Mouse (Mus musculus) lung, postnatal 4 days (tissue): ENCODE measurements around the gene Pard3.

ENCODE experiments used
- DNase-seq, 2 experiments: peaks; one replicate each; pipeline ENCODE4 v3.0.0; 2021

Gene Pard3

GRCm38 (mm10) chr8:127087434-127087833 is 23.7 kb downstream of the Pard3 start:
- DNase-seq: no peak

GRCm38 (mm10) chr8:127088372-127088771 is 24.7 kb downstream of the Pard3 start:
- DNase-seq: no peak

GRCm38 (mm10) chr8:127089021-127089420 is 25.3 kb downstream of the Pard3 start:
- no peak for DNase-seq

GRCm38 (mm10) chr8:127090435-127090834 is 26.7 kb downstream of the Pard3 start:
- no peak for DNase-seq

GRCm38 (mm10) chr8:127091936-127092335 is 28.2 kb downstream of the Pard3 start:
- DNase-seq: no peak

- peak; percentile 51 to 52 for DNase-seq
These were observed 28.9 kb downstream of the Pard3 start for GRCm38 (mm10) chr8:127092383-127093112.

- DNase-seq: no peak
These were observed 29.4 kb downstream of the Pard3 start for GRCm38 (mm10) chr8:127093113-127093426.

- DNase-seq: no peak
These were observed 32.1 kb downstream of the Pard3 start for GRCm38 (mm10) chr8:127095763-127096162.

- DNase-seq: no peak
These were observed 35.9 kb downstream of the Pard3 start for GRCm38 (mm10) chr8:127099439-127100090.

- DNase-seq: no peak
These were observed 39.6 kb downstream of the Pard3 start for GRCm38 (mm10) chr8:127103256-127103655.

- no peak for DNase-seq
These were observed 40.9 kb downstream of the Pard3 start for GRCm38 (mm10) chr8:127104616-127105015.

- DNase-seq: no peak
These were observed 44.2 kb downstream of the Pard3 start for GRCm38 (mm10) chr8:127107928-127108327.

GRCm38 (mm10) chr8:127113209-127113608 is 49.5 kb downstream of the Pard3 start:
- DNase-seq: no peak

- DNase-seq: no peak
These were observed 52.1 kb downstream of the Pard3 start for GRCm38 (mm10) chr8:127115837-127116236.

- no peak for DNase-seq
These were observed 54.7 kb downstream of the Pard3 start for GRCm38 (mm10) chr8:127118373-127118861.

- DNase-seq: no peak
These were observed 59.7 kb downstream of the Pard3 start for GRCm38 (mm10) chr8:127123391-127123790.

- DNase-seq: peak; percentile 41 to 53
These were observed 61.1 kb downstream of the Pard3 start for GRCm38 (mm10) chr8:127124795-127125194.

- no peak for DNase-seq
These were observed 62.3 kb downstream of the Pard3 start for GRCm38 (mm10) chr8:127125686-127126683.

GRCm38 (mm10) chr8:127128781-127129396 is 65.2 kb downstream of the Pard3 start:
- no peak for DNase-seq

GRCm38 (mm10) chr8:127134327-127134726 is 70.6 kb downstream of the Pard3 start:
- DNase-seq: no peak

GRCm38 (mm10) chr8:127136201-127136600 is 72.5 kb downstream of the Pard3 start:
- DNase-seq: no peak

GRCm38 (mm10) chr8:127136781-127137180 is 73.1 kb downstream of the Pard3 start:
- no peak for DNase-seq

- peak; percentile 73 to 86 for DNase-seq
These were observed 75.5 kb downstream of the Pard3 start for GRCm38 (mm10) chr8:127139154-127139553.
